Mouse (Mus musculus): Measurements from ENCODE around the gene Tubb3. TPM values are rescaled to one million over a fixed set of nuclear protein-coding genes. Genes with fewer than 3 reads are reported as not detected.
"Not testable (repeated sequence)": the region's sequence is repeated elsewhere in the genome, so short reads cannot be mapped to it uniquely, and the experiment has no call there.

Gene Tubb3
- polyA plus RNA-seq, 1 experiment from 2014 or later: 223 TPM

GRCm38 (mm10) chr8:123428343-123428893 is 17.2 kb downstream of the Tubb3 start:
- no peak for DNase-seq (ENCODE audit: low spot score)
- no peaks in the 10 kb centered on the region for H3K27me3 ChIP-seq (replicated peaks; ENCODE audit: low read depth, poor library complexity, severe bottlenecking)
- peaks cover 64% of the 10 kb centered on the region for H3K9me3 ChIP-seq
- WGBS: 96% methylated on average over 29 of the region's 29 CpGs
- no peaks in the 10 kb centered on the region for H3K36me3 ChIP-seq (replicated peaks)
- no peaks in the 10 kb centered on the region; the same call in 1 of the 2 replicates for H3K4me1 ChIP-seq
- no peak overlapping the region for H3K27ac ChIP-seq (replicated peaks)
- H3K4me3 ChIP-seq: no peak overlapping the region

GRCm38 (mm10) chr8:123428939-123429721 is 17.9 kb downstream of the Tubb3 start:
- no peaks in the 10 kb centered on the region for H3K4me1 ChIP-seq
- H3K9me3 ChIP-seq: peaks cover 68% of the 10 kb centered on the region
- H3K4me3 ChIP-seq: no peak overlapping the region
- H3K27ac ChIP-seq (replicated peaks): no peak overlapping the region
- 96% methylated on average over 23 of the region's 23 CpGs for WGBS
- no peaks in the 10 kb centered on the region for H3K27me3 ChIP-seq (replicated peaks; ENCODE audit: low read depth, poor library complexity, severe bottlenecking)
- no peak for DNase-seq (ENCODE audit: low spot score)
- H3K36me3 ChIP-seq (replicated peaks): no peaks in the 10 kb centered on the region

- not testable (repeated sequence) for H3K36me3 ChIP-seq (replicated peaks); H3K27ac ChIP-seq (replicated peaks); H3K4me1 ChIP-seq; H3K4me3 ChIP-seq; DNase-seq (ENCODE audit: low spot score); H3K27me3 ChIP-seq (replicated peaks; ENCODE audit: low read depth, poor library complexity, severe bottlenecking)
- WGBS: 95% methylated on average over 15 of the region's 15 CpGs
- peaks cover 72% of the 10 kb centered on the region for H3K9me3 ChIP-seq
These were observed 18.4 kb downstream of the Tubb3 start for GRCm38 (mm10) chr8:123429722-123430013.

GRCm38 (mm10) chr8:123430936-123431335 is 19.7 kb downstream of the Tubb3 start:
- H3K27ac ChIP-seq (replicated peaks); H3K4me1 ChIP-seq; H3K4me3 ChIP-seq; H3K36me3 ChIP-seq (replicated peaks); DNase-seq (ENCODE audit: low spot score); H3K27me3 ChIP-seq (replicated peaks; ENCODE audit: low read depth, poor library complexity, severe bottlenecking): not testable (repeated sequence)
- peaks cover 75% of the 10 kb centered on the region for H3K9me3 ChIP-seq
- WGBS: 90% methylated on average over 8 of the region's 8 CpGs

GRCm38 (mm10) chr8:123431616-123432365 is 20.6 kb downstream of the Tubb3 start:
- no peak for DNase-seq (ENCODE audit: low spot score)
- Histone ChIP-seq H3K4me3 (no peak overlapping the region), H3K27ac (replicated peaks) (no peak overlapping the region), H3K27me3 (replicated peaks; ENCODE audit: low read depth, poor library complexity, severe bottlenecking) (no peaks in the 10 kb centered on the region), H3K36me3 (replicated peaks) (no peaks in the 10 kb centered on the region), H3K4me1 (no peaks in the 10 kb centered on the region), H3K9me3 (peaks cover 73% of the 10 kb centered on the region)
- 94% methylated on average over 25 of the region's 25 CpGs for WGBS

- H3K9me3 ChIP-seq: peaks cover 69% of the 10 kb centered on the region
- no peaks in the 10 kb centered on the region for H3K4me1 ChIP-seq
- DNase-seq (ENCODE audit: low spot score): no peak
- no peak overlapping the region for H3K4me3 ChIP-seq
- H3K27ac ChIP-seq (replicated peaks): no peak overlapping the region
- 95% methylated on average over 16 of the region's 16 CpGs for WGBS
- H3K36me3 ChIP-seq (replicated peaks): no peaks in the 10 kb centered on the region
- no peaks in the 10 kb centered on the region for H3K27me3 ChIP-seq (replicated peaks; ENCODE audit: low read depth, poor library complexity, severe bottlenecking)
These were observed 21.2 kb downstream of the Tubb3 start for GRCm38 (mm10) chr8:123432381-123432780.

GRCm38 (mm10) chr8:123433241-123433974 is 22.2 kb downstream of the Tubb3 start:
- WGBS: 98% methylated on average over 47 of the region's 47 CpGs
- not testable (repeated sequence) for H3K27ac ChIP-seq (replicated peaks); H3K27me3 ChIP-seq (replicated peaks; ENCODE audit: low read depth, poor library complexity, severe bottlenecking); H3K4me3 ChIP-seq; H3K36me3 ChIP-seq (replicated peaks); DNase-seq (ENCODE audit: low spot score); H3K4me1 ChIP-seq
- peaks cover 59% of the 10 kb centered on the region for H3K9me3 ChIP-seq

- H3K4me3 ChIP-seq: no peak overlapping the region; the same call in 1 of the 2 replicates
- no peak overlapping the region for H3K27ac ChIP-seq (replicated peaks)
- H3K36me3 ChIP-seq (replicated peaks): peaks cover 12% of the 10 kb centered on the region
- WGBS: 95% methylated on average over 2 of the region's 2 CpGs
- DNase-seq (ENCODE audit: low spot score): no peak
- H3K9me3 ChIP-seq: 0 out of 2 replicates have a peak, but pooled peaks cover 3% of the 10 kb centered on the region
- H3K4me1 ChIP-seq: peaks cover 12% of the 10 kb centered on the region
- H3K27me3 ChIP-seq (replicated peaks; ENCODE audit: low read depth, poor library complexity, severe bottlenecking): no peaks in the 10 kb centered on the region
These were observed 30.6 kb downstream of the Tubb3 start for GRCm38 (mm10) chr8:123441788-123442187.

GRCm38 (mm10) chr8:123442351-123442750 is 31.1 kb downstream of the Tubb3 start:
- H3K36me3 ChIP-seq (replicated peaks): peaks cover 15% of the 10 kb centered on the region
- no peaks in the 10 kb centered on the region for H3K27me3 ChIP-seq (replicated peaks; ENCODE audit: low read depth, poor library complexity, severe bottlenecking)
- H3K27ac ChIP-seq (replicated peaks): no peak overlapping the region
- H3K4me1 ChIP-seq: peaks cover 12% of the 10 kb centered on the region
- 79% methylated on average over 5 of the region's 5 CpGs for WGBS
- peak overlapping the region; percentile 78 for H3K4me3 ChIP-seq
- no peaks in the 10 kb centered on the region for H3K9me3 ChIP-seq
- DNase-seq (ENCODE audit: low spot score): no peak

- peak overlapping the region; percentile 96 for H3K27ac ChIP-seq (replicated peaks)
- peaks cover 19% of the 10 kb centered on the region for H3K36me3 ChIP-seq (replicated peaks)
- H3K4me1 ChIP-seq: peaks cover 12% of the 10 kb centered on the region
- H3K9me3 ChIP-seq: no peaks in the 10 kb centered on the region
- WGBS: 1% methylated on average over 41 of the region's 41 CpGs
- H3K4me3 ChIP-seq: peak overlapping the region; percentile 78
- H3K27me3 ChIP-seq (replicated peaks; ENCODE audit: low read depth, poor library complexity, severe bottlenecking): no peaks in the 10 kb centered on the region
- DNase-seq (ENCODE audit: low spot score): peak; percentile 93
These were observed 31.8 kb downstream of the Tubb3 start for GRCm38 (mm10) chr8:123442871-123443575.

GRCm38 (mm10) chr8:123443576-123443921 is 32.3 kb downstream of the Tubb3 start:
- peak overlapping the region; percentile 78 for H3K4me3 ChIP-seq
- no peak for DNase-seq (ENCODE audit: low spot score)
- H3K27ac ChIP-seq (replicated peaks): peak overlapping the region; percentile 96
- peaks cover 12% of the 10 kb centered on the region for H3K4me1 ChIP-seq
- H3K27me3 ChIP-seq (replicated peaks; ENCODE audit: low read depth, poor library complexity, severe bottlenecking): no peaks in the 10 kb centered on the region
- WGBS: 32% methylated on average over 4 of the region's 4 CpGs
- no peaks in the 10 kb centered on the region for H3K9me3 ChIP-seq
- peaks cover 24% of the 10 kb centered on the region for H3K36me3 ChIP-seq (replicated peaks)

- H3K27ac ChIP-seq (replicated peaks): no peak overlapping the region
These were observed 32.9 kb downstream of the Tubb3 start for GRCm38 (mm10) chr8:123444131-123444530.

More at GRCm38 (mm10) chr8:123444131-123444530, 32.9 kb downstream of the Tubb3 start:
- 84% methylated on average over 6 of the region's 6 CpGs for WGBS
- Histone ChIP-seq H3K9me3 (no peaks in the 10 kb centered on the region), H3K36me3 (replicated peaks) (peaks cover 28% of the 10 kb centered on the region), H3K27me3 (replicated peaks; ENCODE audit: low read depth, poor library complexity, severe bottlenecking) (no peaks in the 10 kb centered on the region), H3K4me1 (peaks cover 12% of the 10 kb centered on the region), H3K4me3 (peak overlapping the region; percentile 78; the same call in 1 of the 2 replicates)
- no peak for DNase-seq (ENCODE audit: low spot score)
